Mouse (Mus musculus) 416B (cell line): Measurements from ENCODE around the gene Rap1gap.

Source experiments
- DNase-seq: peaks from one replicate; pipeline ENCODE4 v3.0.0; 2011; ENCODE audit warnings: low read depth

Rap1gap gene

GRCm38 (mm10) chr4:137774013-137774412, 109.5 kb downstream of the Rap1gap start:
- no peak for DNase-seq

- no peak for DNase-seq
These were observed 110.0 kb downstream of the Rap1gap start for GRCm38 (mm10) chr4:137774505-137774904.

- no peak for DNase-seq
These were observed 113.3 kb downstream of the Rap1gap start for GRCm38 (mm10) chr4:137777866-137778265.

- DNase-seq, result no peak
These were observed 114.1 kb downstream of the Rap1gap start for GRCm38 (mm10) chr4:137778397-137779184.
